Mouse (Mus musculus) Muller cell, postnatal 12 days (primary cell): ENCODE results near the gene Egln1.

Experiments used
- DNase-seq: peaks from one replicate; pipeline ENCODE4 v3.0.0-alpha.2; 2015; ENCODE audit errors: inconsistent ontology term

The Egln1 gene

GRCm38 (mm10) chr8:124909936-124910335 lies 39.2 kb downstream of the Egln1 start:
- no peak for DNase-seq

DNA sequence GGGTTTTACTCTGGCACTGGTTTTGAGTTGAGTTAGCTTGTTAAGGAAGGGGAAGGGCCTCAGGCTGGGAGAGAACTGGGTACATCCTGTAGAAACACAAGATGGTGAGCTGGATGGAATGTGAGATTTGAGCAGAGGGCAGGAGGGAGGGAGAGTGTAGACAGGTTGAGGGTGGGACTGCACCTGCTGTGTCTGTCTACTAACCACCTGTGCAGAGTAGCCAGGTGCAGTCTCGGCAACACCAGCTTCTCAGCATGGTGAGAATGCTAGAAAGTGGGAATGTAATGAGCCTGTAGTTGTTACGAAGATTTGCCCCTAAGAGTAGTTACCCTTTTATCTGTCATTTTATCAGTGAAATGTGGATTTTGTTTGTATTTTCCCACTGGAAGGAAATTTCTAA lies 43.6 kb downstream of the Egln1 start:
- no peak for DNase-seq

- DNase-seq, result no peak
These were observed 45.9 kb downstream of the Egln1 start for GRCm38 (mm10) chr8:124903198-124903597.

DNA sequence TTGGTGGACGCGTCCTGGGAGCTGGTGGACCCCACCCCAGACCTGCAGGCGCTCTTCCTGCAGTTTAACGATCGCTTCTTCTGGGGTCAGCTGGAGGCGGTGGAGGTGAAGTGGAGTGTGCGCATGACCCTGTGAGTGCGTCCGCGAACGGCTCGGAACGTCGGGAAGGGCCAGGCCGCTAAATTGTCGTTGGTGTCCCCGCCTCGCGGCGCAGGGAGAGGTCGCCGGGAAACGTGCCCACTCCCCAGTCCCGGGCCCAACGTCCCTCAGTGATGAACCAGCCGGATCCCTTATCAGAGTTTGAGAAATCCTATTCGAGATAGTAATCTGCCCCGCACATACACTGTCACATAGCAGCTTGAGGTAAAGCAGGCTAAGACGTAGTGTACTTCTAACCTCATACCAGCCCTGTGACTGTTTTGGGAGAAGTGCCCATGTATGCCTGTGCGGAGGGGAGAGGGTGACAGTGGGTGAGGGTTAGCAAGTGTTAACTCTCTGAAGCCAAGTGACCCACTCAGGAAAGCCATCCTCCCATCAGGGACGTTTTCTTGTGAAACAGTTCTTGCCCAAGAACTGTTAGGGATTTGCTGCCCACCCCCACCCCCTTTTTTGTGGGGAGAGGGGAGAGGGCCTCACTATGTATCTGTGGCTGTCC lies 50.7 kb downstream of the Egln1 start:
- no peak for DNase-seq

- peak; percentile 98 for DNase-seq
These were observed 51.5 kb downstream of the Egln1 start, which contains the start of the genes Exoc8 and Sprtn for GRCm38 (mm10) chr8:124897386-124898250. Gene Exoc8, minus strand, starts transcription at chr8:124897705. Gene Sprtn, plus strand, starts transcription at chr8:124897886.

- DNase-seq, result peak; percentile 77
These were observed 52.3 kb downstream of the Egln1 start for GRCm38 (mm10) chr8:124896632-124897385.

- no peak for DNase-seq
These were observed 53.0 kb downstream of the Egln1 start for GRCm38 (mm10) chr8:124896010-124896631.

- DNase-seq, result no peak
These were observed 56.5 kb downstream of the Egln1 start for GRCm38 (mm10) chr8:124892596-124892995.

DNA sequence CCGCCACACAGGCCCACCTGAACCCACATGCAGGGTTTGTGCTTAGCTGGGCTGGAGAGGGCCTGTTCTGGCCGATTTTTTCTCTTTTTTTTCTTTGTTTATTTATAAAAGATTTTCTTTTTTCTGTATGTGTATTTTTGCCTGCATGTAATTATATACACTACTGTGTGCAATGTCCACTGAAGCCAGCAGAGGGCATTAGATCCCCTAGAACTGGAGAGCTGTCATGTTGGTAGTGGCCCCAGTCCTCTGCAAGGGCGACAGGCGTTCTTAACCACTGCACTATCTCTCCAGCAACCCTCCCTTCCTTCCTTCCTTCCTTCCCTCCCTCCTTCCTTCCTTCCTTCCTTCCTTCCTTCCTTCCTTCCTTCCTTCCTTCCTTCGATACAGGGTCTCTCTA lies 60.7 kb downstream of the Egln1 start:
- DNase-seq, result no peak

GRCm38 (mm10) chr8:124878946-124879526 lies 70.1 kb downstream of the Egln1 start:
- no peak for DNase-seq

DNA sequence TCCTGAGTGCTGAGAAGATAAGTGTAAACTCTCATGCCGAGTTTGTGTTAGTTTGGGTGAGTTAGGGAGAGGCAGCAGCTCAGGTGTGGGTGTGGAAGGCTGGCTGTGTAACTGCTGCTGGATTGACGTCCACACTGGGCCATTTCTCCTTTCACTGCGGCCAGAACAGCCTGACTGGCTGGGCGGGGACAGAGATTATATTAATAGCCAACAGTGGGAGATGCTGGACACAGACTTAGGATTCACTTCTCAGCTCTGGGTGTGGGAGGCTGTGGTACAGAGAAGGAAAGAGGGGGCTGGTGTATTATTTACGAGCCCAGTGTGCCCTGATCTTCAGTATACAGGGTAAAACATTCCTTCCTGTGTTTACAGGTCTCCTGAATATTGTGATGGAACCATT lies 71.0 kb downstream of the Egln1 start:
- DNase-seq, result no peak

DNA sequence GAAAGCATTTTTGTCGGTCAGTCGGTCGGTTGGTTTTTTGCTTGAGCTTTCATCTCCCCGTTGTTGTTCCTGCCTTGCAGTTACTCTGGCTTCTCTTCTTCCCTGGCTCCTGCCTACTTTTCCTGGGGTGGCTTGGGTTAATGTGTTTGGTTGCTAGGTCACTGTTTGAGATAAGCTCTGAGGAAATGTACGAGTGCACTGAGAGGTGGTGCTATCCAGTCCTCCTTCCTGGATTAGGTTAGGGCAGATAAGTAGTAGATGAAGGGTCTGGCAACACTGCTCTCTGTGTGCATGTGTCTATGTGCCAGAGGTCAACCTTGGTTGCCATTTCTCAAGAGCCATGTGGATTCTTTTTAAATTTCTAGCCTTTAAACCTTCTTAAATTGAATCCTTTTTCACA lies 76.4 kb downstream of the Egln1 start:
- no peak for DNase-seq

GRCm38 (mm10) chr8:124872081-124872480 lies 77.0 kb downstream of the Egln1 start:
- DNase-seq, result no peak

GRCm38 (mm10) chr8:124871474-124871873 lies 77.7 kb downstream of the Egln1 start:
- no peak for DNase-seq

DNA sequence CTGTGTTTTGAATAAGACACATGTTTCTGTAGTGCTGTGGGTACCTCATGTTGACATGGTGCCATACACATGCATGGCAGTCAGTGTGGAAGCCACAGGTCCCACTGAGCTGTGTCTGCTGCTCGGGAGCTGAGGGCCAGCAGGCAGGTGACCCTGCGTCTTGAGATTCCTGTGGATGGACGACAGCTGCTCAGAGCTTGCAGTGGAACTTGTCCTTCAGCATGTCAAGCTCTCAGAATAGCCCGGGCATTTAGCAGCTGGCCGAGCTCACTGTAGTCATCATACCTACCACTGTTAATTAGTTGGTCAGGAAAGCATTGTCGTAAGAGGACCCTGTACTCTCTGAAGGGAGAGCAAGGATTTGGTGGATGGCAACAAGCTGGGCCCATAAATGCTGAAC lies 79.4 kb downstream of the Egln1 start:
- DNase-seq, result no peak

DNA sequence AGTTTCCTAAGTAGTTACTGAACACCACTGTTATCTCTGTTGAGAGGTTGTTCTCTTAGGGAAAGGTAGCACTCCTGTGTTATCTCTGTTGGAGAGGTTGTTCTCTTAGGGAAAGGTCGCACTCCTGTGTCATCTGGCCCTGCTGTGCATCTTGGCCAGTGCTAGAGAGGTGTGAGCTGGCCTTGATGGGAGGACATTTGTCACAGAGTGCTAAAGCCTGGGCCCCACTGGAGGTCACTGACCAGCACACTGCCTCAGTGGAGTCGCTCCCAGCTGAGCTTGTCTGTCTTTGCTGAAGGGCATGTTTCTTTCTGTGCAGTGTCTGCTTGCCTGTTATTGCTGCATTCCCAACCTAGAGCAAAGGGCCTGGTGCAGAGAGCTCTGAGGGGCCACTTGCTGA lies 82.0 kb downstream of the Egln1 start:
- no peak for DNase-seq

GRCm38 (mm10) chr8:124866669-124867068 lies 82.5 kb downstream of the Egln1 start:
- no peak for DNase-seq

DNA sequence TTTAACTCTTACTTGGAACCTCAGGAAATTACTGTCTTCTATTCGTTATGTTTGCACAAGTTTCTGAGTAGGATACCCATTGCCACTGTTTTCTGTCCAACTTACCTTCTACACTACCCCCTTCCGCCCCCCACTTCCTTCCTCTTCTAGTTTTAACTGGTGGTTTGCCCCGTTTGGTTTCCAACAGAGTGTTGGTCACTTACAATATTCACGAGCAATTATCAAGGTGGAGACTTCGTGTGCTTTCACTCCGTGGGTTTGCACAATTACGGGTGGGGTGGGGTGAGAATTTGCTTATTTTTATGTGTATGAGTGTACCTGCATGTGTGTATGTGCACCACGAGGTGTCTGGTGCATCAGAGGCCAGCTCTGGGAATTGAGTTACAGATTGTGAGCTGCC lies 85.4 kb downstream of the Egln1 start:
- no peak for DNase-seq

DNA sequence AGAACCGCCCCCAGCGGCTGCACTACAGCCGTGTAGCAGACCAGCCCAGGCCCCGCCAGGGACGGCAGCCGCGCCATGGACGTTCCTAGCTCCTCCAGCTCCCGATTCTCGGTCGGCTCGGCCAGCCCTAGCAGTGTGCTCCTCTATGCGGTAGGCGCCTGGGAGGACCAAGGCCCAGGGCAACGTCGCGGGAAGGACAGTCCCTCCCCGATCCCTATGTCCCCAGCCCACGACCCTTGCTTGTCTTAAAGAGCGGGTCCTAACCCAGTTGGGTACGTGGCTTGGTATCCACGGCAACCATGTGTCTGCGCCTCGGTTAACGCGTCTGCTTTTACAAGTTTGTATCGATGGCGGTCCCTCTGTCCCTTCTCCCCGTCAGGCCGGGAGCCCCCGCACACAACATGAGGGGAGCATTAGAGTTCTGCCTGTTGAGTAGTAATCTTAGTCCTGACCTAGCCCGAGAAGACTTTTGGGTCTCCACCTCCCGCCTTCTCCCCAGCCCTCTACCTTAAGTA lies 85.9 kb downstream of the Egln1 start:
- DNase-seq, result no peak

DNA sequence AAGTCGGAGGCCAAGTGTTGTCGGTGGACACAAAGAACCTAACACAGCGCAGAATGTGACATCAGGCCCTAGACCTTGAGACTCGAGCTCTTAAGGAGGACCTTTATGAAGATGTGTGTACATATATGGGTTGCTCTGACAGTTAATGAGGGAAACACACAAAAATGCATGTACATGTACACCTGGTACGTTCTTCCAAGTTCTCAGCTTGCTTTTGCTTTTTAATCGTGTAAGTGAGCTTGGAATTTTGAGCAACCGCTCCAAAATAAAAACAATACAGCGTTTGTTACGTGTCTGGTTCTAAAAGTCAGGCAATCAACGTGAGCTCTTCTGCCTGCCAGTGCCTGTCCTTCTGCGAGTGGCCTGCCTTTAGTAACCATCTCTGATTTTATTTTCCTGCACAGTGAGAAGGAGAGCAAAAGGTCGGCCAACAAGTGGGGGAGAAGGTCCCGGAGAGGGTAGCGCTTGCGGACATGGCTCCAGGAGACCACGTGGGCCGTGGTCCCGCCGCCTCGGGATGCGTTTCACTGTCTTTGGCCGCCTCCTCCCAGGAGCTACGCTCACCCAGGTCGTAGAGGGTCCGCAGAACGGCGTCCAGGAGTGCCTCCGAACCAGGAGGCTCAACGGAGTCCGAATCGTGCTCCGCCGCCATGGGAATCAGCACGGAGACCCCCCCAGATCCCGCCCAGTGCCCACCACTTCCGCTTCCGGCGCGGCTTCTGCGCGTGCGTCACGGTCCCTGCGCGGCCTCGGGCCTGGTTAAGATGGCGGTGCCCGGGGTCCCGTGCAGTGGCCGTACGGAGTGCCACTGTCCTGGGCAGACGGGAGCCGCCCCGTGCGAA lies 86.6 kb downstream of the Egln1 start, which contains the start of the genes Gnpat and 2810004N23Rik:
Gnpat (plus strand) TSS at position 713 of the 842 bp plus-strand sequence.
2810004N23Rik (minus strand) TSS at position 800 of the 842 bp plus-strand sequence.
- DNase-seq, result peak; percentile 95
